Mouse (Mus musculus) midbrain, embryonic 12.5 days (tissue): Measurements from ENCODE around the gene L2hgdh. TPM values are rescaled to one million over a fixed set of nuclear protein-coding genes. Genes with fewer than 3 reads are reported as not detected.

ENCODE experiments used
- ATAC-seq: fragments of 200-750 bp; cut with Nextera tagmentation; 2 replicates; pipeline ENCODE4 v1.8.0; 2017; ENCODE audit warnings: low read depth, moderate TSS enrichment, moderate library complexity; ENCODE audit not compliant: low FRiP score
- H3K27ac ChIP-seq: fragments of 300-500 bp; sonication (generic); replicated peaks from 2 replicates; pipeline ENCODE4 v1.5.1; 2016; ENCODE audit warnings: mild to moderate bottlenecking
- H3K27me3 ChIP-seq: fragments of 300-500 bp; sonication (generic); 2 replicates; pipeline ENCODE4 v1.6.1; 2016; ENCODE audit warnings: mild to moderate bottlenecking
- H3K36me3 ChIP-seq: fragments of 300-500 bp; sonication (generic); 2 replicates; pipeline ENCODE4 v1.6.1; 2016
- H3K4me1 ChIP-seq: fragments of 300-500 bp; sonication (generic); 2 replicates; pipeline ENCODE4 v1.6.1; 2016
- H3K4me2 ChIP-seq: fragments of 300-500 bp; sonication (generic); replicated peaks from 2 replicates; pipeline ENCODE4 v1.6.1; 2016; ENCODE audit warnings: mild to moderate bottlenecking, moderate library complexity
- H3K4me3 ChIP-seq: fragments of 300-500 bp; sonication (generic); 2 replicates; pipeline ENCODE4 v1.5.1; 2016; ENCODE audit warnings: mild to moderate bottlenecking
- H3K9ac ChIP-seq: fragments of 300-500 bp; sonication (generic); replicated peaks from 2 replicates; pipeline ENCODE4 v1.6.1; 2016; ENCODE audit warnings: mild to moderate bottlenecking, moderate library complexity
- H3K9me3 ChIP-seq: fragments of 300-500 bp; sonication (generic); 2 replicates; pipeline ENCODE4 v1.6.1; 2016; ENCODE audit warnings: mild to moderate bottlenecking
- WGBS: fragments of 180-500 bp; shearing (Covaris S2); methylation state at CpG from one replicate; pipeline ENCODE4 v1.1.7; 2016; 5-methylcytosine and 5-hydroxymethylcytosine counted together
- polyA plus RNA-seq: library from polyadenylated mRNA; unstranded; fragments of >200 nt; fragmentation: Nextera tagmentation; extraction: Ambion mirVana; gene quantifications from 2 replicates; pipeline ENCODE4 v1.2.1, GENCODE M21; 2016

Gene L2hgdh
- polyA plus RNA-seq, 1 experiment from 2014 or later: 12.4 TPM

- Histone ChIP-seq H3K36me3 (no peaks in the 10 kb centered on the region), H3K27me3 (no peaks in the 10 kb centered on the region), H3K4me1 (peaks cover 14% of the 10 kb centered on the region), H3K4me3 (no peak overlapping the region), H3K27ac (no peak overlapping the region), H3K4me2 (peak overlapping the region; percentile 51), H3K9me3 (no peaks in the 10 kb centered on the region), H3K9ac (no peak overlapping the region)
- 18% methylated on average over 22 of the region's 22 CpGs for whole genome bisulfite sequencing
- ATAC-seq: peak; percentile 85
Observed at GRCm38 (mm10) chr12:69757418-69758141, 32.9 kb upstream of the L2hgdh start.

- H3K36me3 ChIP-seq: no peaks in the 10 kb centered on the region
- no peak for ATAC-seq
Observed at GRCm38 (mm10) chr12:69756015-69756414, 31.3 kb upstream of the L2hgdh start.

GRCm38 (mm10) chr12:69753936-69754335, 29.3 kb upstream of the L2hgdh start:
- WGBS: 87% methylated on average over 5 of the region's 5 CpGs
- Histone ChIP-seq H3K9me3 (no peaks in the 10 kb centered on the region), H3K27me3 (no peaks in the 10 kb centered on the region), H3K4me2 (no peak overlapping the region), H3K9ac (no peak overlapping the region), H3K27ac (no peak overlapping the region), H3K4me3 (no peak overlapping the region), H3K36me3 (no peaks in the 10 kb centered on the region), H3K4me1 (peaks cover 12% of the 10 kb centered on the region)
- no peak for ATAC-seq

More at GRCm38 (mm10) chr12:69756015-69756414, 31.3 kb upstream of the L2hgdh start:
- H3K27me3 ChIP-seq: no peaks in the 10 kb centered on the region
- H3K27ac ChIP-seq: no peak overlapping the region
- H3K4me2 ChIP-seq: no peak overlapping the region
- peaks cover 14% of the 10 kb centered on the region for H3K4me1 ChIP-seq
- H3K4me3 ChIP-seq: no peak overlapping the region
- 76% methylated on average over 5 of the region's 5 CpGs for WGBS
- H3K9me3 ChIP-seq: no peaks in the 10 kb centered on the region
- no peak overlapping the region for H3K9ac ChIP-seq

- H3K9ac ChIP-seq: no peak overlapping the region
- no peaks in the 10 kb centered on the region for H3K9me3 ChIP-seq
- WGBS: 47% methylated on average over 10 of the region's 10 CpGs
- H3K4me3 ChIP-seq: no peak overlapping the region
- H3K27ac ChIP-seq: no peak overlapping the region
- H3K4me1 ChIP-seq: no peaks in the 10 kb centered on the region
- no peak for ATAC-seq
- no peak overlapping the region for H3K4me2 ChIP-seq
- no peaks in the 10 kb centered on the region for H3K36me3 ChIP-seq
- H3K27me3 ChIP-seq: no peaks in the 10 kb centered on the region
Observed at GRCm38 (mm10) chr12:69751864-69752341, 27.2 kb upstream of the L2hgdh start.

DNA sequence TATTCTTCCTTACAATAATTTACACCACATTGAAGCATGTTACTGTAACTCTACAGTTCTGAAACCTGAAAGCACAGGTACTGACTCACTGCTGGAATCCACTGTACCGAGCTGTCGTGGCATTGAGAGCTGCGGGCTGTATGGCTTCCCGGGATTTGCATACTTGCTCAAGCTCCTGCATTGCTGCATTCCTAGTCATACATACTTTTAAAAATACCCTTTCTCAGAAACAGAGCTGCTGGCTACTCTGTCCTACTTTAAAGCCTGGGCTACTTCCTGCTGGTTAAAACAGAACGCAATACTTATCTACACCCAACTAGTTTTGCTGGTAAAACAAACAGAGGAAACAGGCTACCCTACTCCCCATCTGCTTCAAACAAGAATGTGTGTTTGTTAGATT, 19.5 kb upstream of the L2hgdh start:
- no peaks in the 10 kb centered on the region for H3K36me3 ChIP-seq
- H3K27me3 ChIP-seq: no peaks in the 10 kb centered on the region
- no peak overlapping the region for H3K27ac ChIP-seq
- no peak overlapping the region for H3K4me2 ChIP-seq
- H3K4me1 ChIP-seq: no peaks in the 10 kb centered on the region
- no peak for ATAC-seq
- no peaks in the 10 kb centered on the region for H3K9me3 ChIP-seq
- no peak overlapping the region for H3K4me3 ChIP-seq
- no peak overlapping the region for H3K9ac ChIP-seq
- 84% methylated on average over 5 of the region's 5 CpGs for WGBS

DNA sequence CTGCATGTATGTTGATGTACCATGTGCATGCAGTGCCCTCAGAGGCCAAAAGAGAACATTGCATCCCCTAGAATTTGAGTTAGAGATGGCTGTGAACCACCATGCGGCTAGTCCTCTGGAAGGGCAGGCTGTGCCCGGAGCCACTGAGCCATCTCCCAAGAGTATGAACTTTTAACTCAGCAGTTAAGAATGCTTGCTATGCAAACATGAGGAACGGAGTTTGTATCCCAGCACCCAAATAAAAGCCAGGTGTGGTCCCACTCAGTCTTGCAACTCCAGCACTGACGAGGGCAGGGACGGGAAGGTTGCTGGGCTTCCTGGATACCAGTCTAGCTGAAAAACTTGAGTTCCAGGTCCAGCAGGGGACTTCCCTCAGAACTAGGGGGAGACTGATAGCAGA, 17.3 kb upstream of the L2hgdh start:
- WGBS: 84% methylated on average over 5 of the region's 5 CpGs

GRCm38 (mm10) chr12:69733923-69734322, 9.2 kb upstream of the L2hgdh start:
- H3K27ac ChIP-seq: no peak overlapping the region
- ATAC-seq: no peak
- no peaks in the 10 kb centered on the region for H3K9me3 ChIP-seq
- H3K4me2 ChIP-seq: no peak overlapping the region
- no peak overlapping the region for H3K4me3 ChIP-seq
- H3K36me3 ChIP-seq: no peaks in the 10 kb centered on the region
- 86% methylated on average over 3 of the region's 3 CpGs for WGBS
- no peaks in the 10 kb centered on the region for H3K4me1 ChIP-seq
- no peaks in the 10 kb centered on the region for H3K27me3 ChIP-seq
- H3K9ac ChIP-seq: no peak overlapping the region

More for the DNA sequence above, 17.3 kb upstream of the L2hgdh start:
- no peak for ATAC-seq
- Histone ChIP-seq H3K9me3 (no peaks in the 10 kb centered on the region), H3K4me1 (no peaks in the 10 kb centered on the region), H3K27me3 (no peaks in the 10 kb centered on the region), H3K27ac (no peak overlapping the region), H3K4me3 (no peak overlapping the region), H3K9ac (no peak overlapping the region), H3K4me2 (no peak overlapping the region), H3K36me3 (no peaks in the 10 kb centered on the region)

GRCm38 (mm10) chr12:69733518-69733917, 8.8 kb upstream of the L2hgdh start:
- H3K4me2 ChIP-seq: no peak overlapping the region
- no peak for ATAC-seq

DNA sequence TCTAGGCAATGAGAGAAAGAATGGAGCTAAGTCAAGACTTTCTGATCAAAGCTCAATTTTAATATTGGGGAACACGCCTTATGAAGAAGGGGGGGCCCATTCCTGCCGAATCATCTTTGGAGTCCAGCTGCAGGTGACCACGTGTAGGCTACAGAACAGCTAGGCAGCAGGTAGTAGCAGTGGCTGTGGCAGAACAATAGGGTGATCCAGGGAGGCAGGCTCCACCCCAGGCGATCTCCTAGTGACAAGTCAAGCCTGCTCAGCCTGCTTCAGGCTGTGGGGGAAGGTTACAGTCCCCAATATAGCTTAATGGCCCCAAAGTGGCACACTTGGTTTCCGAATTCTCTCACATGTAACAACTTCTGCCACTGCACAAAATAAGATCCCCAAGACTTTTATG, 7.5 kb upstream of the L2hgdh start:
- Histone ChIP-seq H3K36me3 (no peaks in the 10 kb centered on the region), H3K27me3 (no peaks in the 10 kb centered on the region), H3K9ac (no peak overlapping the region), H3K9me3 (no peaks in the 10 kb centered on the region), H3K4me2 (no peak overlapping the region), H3K4me3 (no peak overlapping the region), H3K27ac (no peak overlapping the region), H3K4me1 (no peaks in the 10 kb centered on the region)
- 36% methylated on average over 5 of the region's 5 CpGs for WGBS
- ATAC-seq: no peak

More at GRCm38 (mm10) chr12:69733518-69733917, 8.8 kb upstream of the L2hgdh start:
- Histone ChIP-seq H3K27ac (no peak overlapping the region), H3K9me3 (no peaks in the 10 kb centered on the region), H3K9ac (no peak overlapping the region), H3K27me3 (no peaks in the 10 kb centered on the region), H3K4me1 (no peaks in the 10 kb centered on the region), H3K36me3 (no peaks in the 10 kb centered on the region), H3K4me3 (no peak overlapping the region)
- 22% methylated on average over 2 of the region's 2 CpGs for WGBS

DNA sequence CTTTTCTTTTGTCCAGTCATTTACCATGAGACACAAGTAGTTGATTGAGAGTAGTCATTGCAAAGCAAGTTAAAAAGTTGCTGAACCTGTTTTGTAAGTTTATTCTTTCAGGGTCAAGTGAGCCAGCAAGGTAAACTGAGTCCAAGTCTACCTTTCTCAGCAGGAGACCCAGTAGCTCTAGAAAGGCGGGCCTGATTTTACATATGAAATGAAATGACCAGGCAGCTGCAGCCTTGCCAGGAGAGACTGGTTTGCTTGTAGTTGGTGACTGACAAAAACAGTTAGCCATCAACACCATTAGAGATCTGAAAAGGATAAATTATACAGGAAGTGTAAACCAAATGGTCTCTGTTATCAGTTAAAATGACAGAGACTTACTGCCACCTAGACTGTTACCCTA, 5.6 kb upstream of the L2hgdh start:
- no peak overlapping the region for H3K9ac ChIP-seq
- no peaks in the 10 kb centered on the region for H3K9me3 ChIP-seq
- no peaks in the 10 kb centered on the region for H3K36me3 ChIP-seq
- H3K4me1 ChIP-seq: peaks cover 2% of the 10 kb centered on the region
- H3K4me2 ChIP-seq: no peak overlapping the region
- H3K4me3 ChIP-seq: no peak overlapping the region
- no peak overlapping the region for H3K27ac ChIP-seq
- no peak for ATAC-seq
- WGBS: 73% methylated on average over 1 of the region's 1 CpGs
- H3K27me3 ChIP-seq: no peaks in the 10 kb centered on the region

DNA sequence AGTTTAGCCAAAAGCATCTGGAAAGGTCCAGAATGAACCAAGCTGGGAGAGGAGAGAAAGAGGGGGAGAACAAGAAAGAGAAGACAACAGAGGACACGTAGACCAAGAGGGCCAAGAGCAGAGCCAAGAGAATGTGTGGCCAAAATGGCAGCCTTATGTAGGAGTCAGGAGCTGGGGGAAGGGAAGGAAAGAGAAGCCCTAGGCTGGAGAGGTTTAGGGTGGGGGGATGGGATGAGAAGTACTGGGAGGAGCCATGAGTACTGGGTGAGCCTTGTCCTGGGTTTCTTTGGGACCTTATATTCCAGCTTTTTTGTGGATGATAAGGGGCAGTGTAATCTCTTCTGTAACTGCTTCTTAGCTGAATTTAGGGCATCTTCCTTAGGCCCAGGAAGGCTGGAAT, 4.6 kb upstream of the L2hgdh start:
- Histone ChIP-seq H3K27me3 (no peaks in the 10 kb centered on the region), H3K36me3 (no peaks in the 10 kb centered on the region), H3K9me3 (no peaks in the 10 kb centered on the region), H3K4me3 (no peak overlapping the region), H3K27ac (no peak overlapping the region), H3K4me1 (peaks cover 7% of the 10 kb centered on the region), H3K9ac (no peak overlapping the region), H3K4me2 (no peak overlapping the region)
- ATAC-seq: no peak
- 96% methylated on average over 1 of the region's 1 CpGs for WGBS

DNA sequence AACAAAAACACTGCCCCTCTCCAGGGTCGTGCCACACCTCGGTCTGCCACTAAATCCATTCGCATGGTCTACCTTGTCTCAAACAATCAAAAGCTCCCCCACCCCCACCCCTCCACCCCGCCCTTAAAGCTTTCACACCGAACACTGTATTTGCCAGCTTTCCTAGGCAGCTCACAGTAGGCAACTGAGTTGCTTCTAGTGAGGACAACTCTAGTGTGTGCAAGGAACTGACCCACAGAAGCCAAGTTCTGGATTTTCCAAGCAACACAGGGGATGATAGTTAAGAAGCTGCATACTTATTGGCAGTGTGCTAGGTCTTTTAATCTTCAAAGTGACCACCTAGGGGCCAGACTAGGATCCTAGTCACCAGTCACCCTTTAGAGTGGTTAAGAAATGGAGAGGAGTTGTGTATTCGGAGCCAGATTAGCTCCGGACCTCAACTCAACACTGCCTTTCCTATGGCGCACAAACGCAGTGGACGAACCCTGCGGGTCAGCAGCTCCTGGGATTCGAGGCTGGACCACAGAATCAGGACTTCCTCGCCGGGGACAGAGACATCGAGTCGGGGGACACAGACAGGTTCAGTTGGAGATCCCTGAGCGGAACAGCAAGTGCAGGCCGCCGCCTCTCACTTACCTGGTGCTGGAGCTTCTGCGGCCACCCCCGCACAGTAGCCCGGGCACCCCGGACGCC, 509 bp downstream of the L2hgdh start:
- Histone ChIP-seq H3K4me3 (peak overlapping the region; percentile 64), H3K9me3 (peaks cover 7% of the 10 kb centered on the region), H3K27me3 (no peaks in the 10 kb centered on the region), H3K36me3 (peaks cover 14% of the 10 kb centered on the region), H3K4me1 (peaks cover 16% of the 10 kb centered on the region), H3K4me2 (peak overlapping the region; percentile 87), H3K9ac (peak overlapping the region; percentile 64), H3K27ac (no peak overlapping the region)
- ATAC-seq: 0 out of 2 replicates have a peak, but pooled peaks have one; percentile 0
- WGBS: 3% methylated on average over 24 of the region's 24 CpGs
